In genomic region chr19:4495814-4496213, GRCm38 (mm10) we compare ENCODE assay signal across 25 mouse cellular contexts. TPM values are rescaled to one million over a fixed set of nuclear protein-coding genes. Genes with fewer than 3 reads are reported as not detected.
DNase-seq lines count a peak whose midpoint lies in the region; ATAC-seq and TF ChIP-seq lines count a peak whose summit lies in the region.
"Had no signal": no experiment of that assay in that cellular context is flagged by ENCODE, and none has a peak within 500 bp of the region (broad histone marks: within the 10 kb centered on the region; RNA-seq: fewer than 3 reads in every experiment).

No protein-coding gene starts in this region.

- no peaks in the 10 kb centered on the region for H3K27me3 ChIP-seq in intestine, postnatal 0 days (replicated peaks; ENCODE audit: control insufficient read depth, insufficient read depth, low read length)
- H3K27me3 ChIP-seq in intestine, embryonic 16.5 days (replicated peaks; ENCODE audit: control insufficient read depth, insufficient read depth, low read length) = no peaks in the 10 kb centered on the region
- no peaks in the 10 kb centered on the region for H3K27me3 ChIP-seq in neural tube, embryonic 12.5 days (replicated peaks)
- H3K27me3 ChIP-seq in small intestine, adult 2 months (ENCODE audit: control insufficient read depth, insufficient read depth, low read length) = no peaks in the 10 kb centered on the region
- H3K27me3 ChIP-seq: Patski had no signal

- H3K4me2 ChIP-seq in intestine, postnatal 0 days (replicated peaks; ENCODE audit: low read depth) = peak overlapping the region; percentile 59; the same call in 1 of the 2 replicates
- no peak overlapping the region for H3K4me2 ChIP-seq in intestine, embryonic 16.5 days (ENCODE audit: low read depth, low read length)
- H3K4me2 ChIP-seq in neural tube, embryonic 12.5 days (replicated peaks) = no peak overlapping the region

- peaks cover 4% of the 10 kb centered on the region; the same call in 1 of the 2 replicates for H3K4me1 ChIP-seq in intestine, postnatal 0 days (replicated peaks; ENCODE audit: control insufficient read depth, insufficient read depth, low read length)
- H3K4me1 ChIP-seq in intestine, embryonic 16.5 days (ENCODE audit: control insufficient read depth, insufficient read depth, low read length) = peaks cover 18% of the 10 kb centered on the region
- peaks cover 6% of the 10 kb centered on the region; the same call in 1 of the 2 replicates for H3K4me1 ChIP-seq in neural tube, embryonic 12.5 days
- peaks cover 37% of the 10 kb centered on the region for H3K4me1 ChIP-seq in small intestine, adult 2 months (ENCODE audit: control insufficient read depth, insufficient read depth, insufficient read length, low read length)

- H3K9ac ChIP-seq in intestine, postnatal 0 days (ENCODE audit: low read depth, low read length) = no peak overlapping the region
- no peak overlapping the region for H3K9ac ChIP-seq in intestine, embryonic 16.5 days (ENCODE audit: low read depth, low read length)
- H3K9ac ChIP-seq in neural tube, embryonic 12.5 days = 0 out of 2 replicates have a peak overlapping the region, but pooled peaks have one; percentile 5

- H3K4me3 ChIP-seq in intestine, postnatal 0 days (ENCODE audit: low read depth, low read length) = no peak overlapping the region
- no peak overlapping the region for H3K4me3 ChIP-seq in intestine, embryonic 16.5 days (ENCODE audit: low read length)
- no peak overlapping the region for H3K4me3 ChIP-seq in neural tube, embryonic 12.5 days
- no peak overlapping the region for H3K4me3 ChIP-seq in small intestine, adult 2 months (ENCODE audit: low read depth, low read length)

- WGBS in intestine, postnatal 0 days = 83% methylated on average over 5 of the region's 5 CpGs
- 80% methylated on average over 5 of the region's 5 CpGs for WGBS in intestine, embryonic 16.5 days
- 90% methylated on average over 5 of the region's 5 CpGs for WGBS in neural tube, embryonic 12.5 days
- WGBS in small intestine, adult 2 months = 85% methylated on average over 5 of the region's 5 CpGs

- 0 out of 2 replicates have a peak overlapping the region, but pooled peaks have one; percentile 92 for H3K27ac ChIP-seq in intestine, postnatal 0 days (ENCODE audit: low read depth, low read length)
- H3K27ac ChIP-seq in intestine, embryonic 16.5 days (ENCODE audit: low read length) = no peak overlapping the region
- H3K27ac ChIP-seq in neural tube, embryonic 12.5 days = no peak overlapping the region
- peak overlapping the region; percentile 68 for H3K27ac ChIP-seq in small intestine, adult 2 months (ENCODE audit: insufficient read depth, low read depth, low read length)

- ATAC-seq in intestine, postnatal 0 days = no peak
- no peak for ATAC-seq in intestine, embryonic 16.5 days
- no peak for ATAC-seq in neural tube, embryonic 12.5 days (ENCODE audit: low FRiP score, low read depth)
- ATAC-seq: activated CD4-positive, CD25-positive, alpha-beta regulatory T cell, adult 4 months; CD4-positive, CD25-positive, alpha-beta regulatory T cell, adult 4 months; Patski had no signal

- peak; percentile 55 for DNase-seq in adrenal gland, adult 2 months
- no peak for DNase-seq in adrenal gland, adult 8-10 months
- DNase-seq in neural tube, embryonic 10.5 days (ENCODE audit: extremely low spot score, low spot score) = no peak
- no peak for DNase-seq in cerebellum, postnatal 25 days
- DNase-seq: adrenal gland, postnatal 10 days; adrenal gland, postnatal 14 days; adrenal gland, postnatal 25 days; adrenal gland, postnatal 36 days; B cell, adult 2 months; cerebellum, adult 11 months; cerebellum, adult 11-12 months; cerebellum, adult 2 months had no signal

- H3K36me3 ChIP-seq in intestine, postnatal 0 days (ENCODE audit: control insufficient read depth, insufficient read depth) = no peaks in the 10 kb centered on the region
- no peaks in the 10 kb centered on the region for H3K36me3 ChIP-seq in intestine, embryonic 16.5 days (ENCODE audit: control insufficient read depth, insufficient read depth, low read length)
- H3K36me3 ChIP-seq in neural tube, embryonic 12.5 days = no peaks in the 10 kb centered on the region
- H3K36me3 ChIP-seq in small intestine, adult 2 months (ENCODE audit: control insufficient read depth, insufficient read depth, low read length) = no peaks in the 10 kb centered on the region
- H3K36me3 ChIP-seq: G1E had no signal

- H3K9me3 ChIP-seq in intestine, postnatal 0 days (ENCODE audit: control insufficient read depth) = no peaks in the 10 kb centered on the region
- no peaks in the 10 kb centered on the region for H3K9me3 ChIP-seq in intestine, embryonic 16.5 days (ENCODE audit: control insufficient read depth, low read length)
- no peaks in the 10 kb centered on the region for H3K9me3 ChIP-seq in neural tube, embryonic 12.5 days
- H3K9me3 ChIP-seq: G1E had no signal

- no peak for TF ChIP-seq CTCF in intestine, postnatal 0 days (IDR thresholded peaks at IDR 0.05; ENCODE audit: low read depth)
- no peak for TF ChIP-seq CTCF in small intestine, adult 2 months (IDR thresholded peaks at IDR 0.05; ENCODE audit: extremely low read depth, insufficient read length, insufficient replicate concordance, low read depth, low read length)

- no peak for TF ChIP-seq POLR2A in small intestine, adult 2 months (IDR thresholded peaks at IDR 0.05; ENCODE audit: low read depth, low read length)

RNA-seq across cellular contexts. Expression of gene 2010003K11Rik, which starts 2.6 kb away (rescaled TPM):
- total RNA-seq in adrenal gland, adult 2 months (2021) = 10 to 100 TPM; 41.3 to 58.6 TPM
- 6.4 and 8.5 TPM in 2 replicates for polyA plus RNA-seq in adrenal gland, adult 2 months (2012; rRNA removed)
- 10 to 100 TPM; 12.2 to 22.5 (median 20.2) TPM for total RNA-seq in adrenal gland, adult 8-10 months (2022)
- 156 and 165 TPM in 2 replicates for polyA plus RNA-seq in intestine, postnatal 0 days (2015; fragmentation: Nextera tagmentation; extraction: Ambion mirVana)
- 21.6 and 35.7 TPM in 2 replicates for polyA plus RNA-seq in intestine, embryonic 16.5 days (2015; fragmentation: Nextera tagmentation; extraction: Ambion mirVana)
- polyA plus RNA-seq in neural tube, embryonic 12.5 days (2016; fragmentation: Nextera tagmentation; extraction: Ambion mirVana) = not detected in 2 replicates
- 84.7 and 128 TPM in 2 replicates for polyA plus RNA-seq in small intestine, adult 2 months (2012; rRNA removed)
- total RNA-seq: CH12.LX, ES-E14, MEL had no signal
- polyA plus RNA-seq: activated CD4-positive, CD25-positive, alpha-beta regulatory T cell, adult 4 months; brain, embryonic 14.5 days; C2C12; CD4-positive, CD25-positive, alpha-beta regulatory T cell, adult 4 months; cerebellum, adult 2 months; G1E had no signal

RNA-seq across cellular contexts. Expression of gene Pcx, which starts 14.5 kb away (rescaled TPM):
- total RNA-seq in adrenal gland, adult 2 months (2021) = 100 to 1,000 TPM; 536 to 579 TPM
- polyA plus RNA-seq in adrenal gland, adult 2 months (2012; rRNA removed) = 474 and 524 TPM in 2 replicates
- total RNA-seq in adrenal gland, adult 8-10 months (2022) = 100 to 1,000 TPM; 351 to 737 (median 517) TPM
- polyA plus RNA-seq in intestine, postnatal 0 days (2015; fragmentation: Nextera tagmentation; extraction: Ambion mirVana) = 6.1 and 7.0 TPM in 2 replicates
- polyA plus RNA-seq in intestine, embryonic 16.5 days (2015; fragmentation: Nextera tagmentation; extraction: Ambion mirVana) = 16.6 and 17.7 TPM in 2 replicates
- 22.6 and 23.5 TPM in 2 replicates for polyA plus RNA-seq in neural tube, embryonic 12.5 days (2016; fragmentation: Nextera tagmentation; extraction: Ambion mirVana)
- 31.3 and 44.9 TPM in 2 replicates for polyA plus RNA-seq in small intestine, adult 2 months (2012; rRNA removed)

RNA-seq across cellular contexts. Expression of gene Syt12, which starts 18.6 kb away (rescaled TPM):
- total RNA-seq in adrenal gland, adult 2 months (2021) = 10 to 100 TPM; 58.0 to 74.0 TPM
- 124 and 143 TPM in 2 replicates for polyA plus RNA-seq in adrenal gland, adult 2 months (2012; rRNA removed)
- total RNA-seq in adrenal gland, adult 8-10 months (2022) = 10 to 100 TPM; 60.5 to 90.4 (median 73.7) TPM
- polyA plus RNA-seq in intestine, postnatal 0 days (2015; fragmentation: Nextera tagmentation; extraction: Ambion mirVana) = 0.23 and 0.26 TPM in 2 replicates
- 0.34 and 0.36 TPM in 2 replicates for polyA plus RNA-seq in intestine, embryonic 16.5 days (2015; fragmentation: Nextera tagmentation; extraction: Ambion mirVana)
- 1.7 and 1.9 TPM in 2 replicates for polyA plus RNA-seq in neural tube, embryonic 12.5 days (2016; fragmentation: Nextera tagmentation; extraction: Ambion mirVana)
- 9.3 and 41.8 TPM in 2 replicates for polyA plus RNA-seq in small intestine, adult 2 months (2012; rRNA removed)
- total RNA-seq: MEL had no signal
- polyA plus RNA-seq: CD4-positive, CD25-positive, alpha-beta regulatory T cell, adult 4 months; G1E had no signal

RNA-seq across cellular contexts. Expression of gene Rhod, which starts 56.6 kb away (rescaled TPM):
- 10 to 100 TPM; 25.7 to 36.4 TPM for total RNA-seq in adrenal gland, adult 2 months (2021)
- polyA plus RNA-seq in adrenal gland, adult 2 months (2012; rRNA removed) = 35.2 and 39.5 TPM in 2 replicates
- total RNA-seq in adrenal gland, adult 8-10 months (2022) = 10 to 100 TPM; 29.8 to 48.0 (median 39.3) TPM
- 54.8 and 60.3 TPM in 2 replicates for polyA plus RNA-seq in intestine, postnatal 0 days (2015; fragmentation: Nextera tagmentation; extraction: Ambion mirVana)
- polyA plus RNA-seq in intestine, embryonic 16.5 days (2015; fragmentation: Nextera tagmentation; extraction: Ambion mirVana) = 24.1 and 28.2 TPM in 2 replicates
- polyA plus RNA-seq in neural tube, embryonic 12.5 days (2016; fragmentation: Nextera tagmentation; extraction: Ambion mirVana) = 10.3 and 11.6 TPM in 2 replicates
- polyA plus RNA-seq in small intestine, adult 2 months (2012; rRNA removed) = 56.0 and 168 TPM in 2 replicates
- total RNA-seq: MEL had no signal

Comparison
In these comparisons a context has a peak if more than half of its experiments do, and no peak if none do; other contexts are left out.
1. H3K27ac ChIP-seq: peak in intestine, postnatal 0 days (single experiment) and small intestine, adult 2 months (single experiment); none in intestine, embryonic 16.5 days (single experiment) and neural tube, embryonic 12.5 days (single experiment).
2. RNA of gene Pcx, which starts 14.5 kb away (polyA plus RNA-seq): 474 to 524 TPM in adrenal gland, adult 2 months; 31.3 to 44.9 TPM in small intestine, adult 2 months, 22.6 to 23.5 TPM in neural tube, embryonic 12.5 days, 16.6 to 17.7 TPM in intestine, embryonic 16.5 days and 6.1 to 7.0 TPM in intestine, postnatal 0 days; every median in the first group is over 10 times any median in the second.